Mouse (Mus musculus) cerebellum, adult 2 months (tissue): Measurements from ENCODE around the gene Dcbld1. TPM values are rescaled to one million over a fixed set of nuclear protein-coding genes. Genes with fewer than 3 reads are reported as not detected.
"Not testable (repeated sequence)": the region's sequence is repeated elsewhere in the genome, so short reads cannot be mapped to it uniquely, and the experiment has no call there.

Source experiments
- DNase-seq, 2 experiments: peaks; one replicate each; pipeline ENCODE4 v3.0.0; 2021
- H3K27ac ChIP-seq: fragments of 200-500 bp; 2 replicates; pipeline ENCODE4 v1.5.1; 2012; ENCODE audit warnings: low read length, control low read depth, inconsistent platforms; ENCODE audit not compliant: insufficient read depth
- H3K27me3 ChIP-seq: fragments of 200-500 bp; 2 replicates; pipeline ENCODE4 v1.6.1; 2012; ENCODE audit warnings: inconsistent platforms, mild to moderate bottlenecking, low read length, moderate library complexity; ENCODE audit not compliant: control insufficient read depth, insufficient read depth
- H3K4me1 ChIP-seq: fragments of 200-500 bp; 2 replicates; pipeline ENCODE4 v1.6.1; 2011; ENCODE audit warnings: low read length; ENCODE audit not compliant: control insufficient read depth, insufficient read depth
- H3K4me3 ChIP-seq: fragments of 200-500 bp; replicated peaks from 2 replicates; pipeline ENCODE3; 2011; ENCODE audit warnings: mild to moderate bottlenecking, low read depth, low read length, control low read depth; ENCODE audit not compliant: insufficient read depth
- CTCF ChIP-seq: fragments of 200-500 bp; IDR thresholded peaks from 2 replicates; pipeline ENCODE4 v1.5.1; 2011; ENCODE audit warnings: low read depth, mild to moderate bottlenecking, control low read depth, low read length, moderate library complexity, borderline replicate concordance; ENCODE audit not compliant: insufficient read depth
- POLR2A ChIP-seq: fragments of 200-500 bp; IDR thresholded peaks from 2 replicates; pipeline ENCODE4 v1.6.1; 2011; ENCODE audit warnings: low read length, control low read depth, borderline replicate concordance; ENCODE audit not compliant: insufficient read depth
- WGBS: fragments of 180-500 bp; shearing (Covaris S2); methylation state at CpG from one replicate; pipeline ENCODE4 v1.1.7; 2018; 5-methylcytosine and 5-hydroxymethylcytosine counted together
- polyA plus RNA-seq: library from polyadenylated mRNA; depleted of rRNA; stranded (reverse); fragments of >200 nt; gene quantifications from 2 replicates; pipeline ENCODE4 v1.2.3, GENCODE M21; 2012

The Dcbld1 gene
- polyA plus RNA-seq, 1 experiment: 9.2 TPM

GRCm38 (mm10) chr10:52279876-52280275 is 46.5 kb downstream of the Dcbld1 start:
- Histone ChIP-seq H3K4me3 (no peak overlapping the region), H3K4me1 (no peaks in the 10 kb centered on the region; the same call in 1 of the 2 replicates), H3K27ac (no peak overlapping the region), H3K27me3 (no peaks in the 10 kb centered on the region)
- TF ChIP-seq CTCF (no peak), POLR2A (no peak)
- DNase-seq: no peak
- WGBS: 90% methylated on average over 4 of the region's 4 CpGs

GRCm38 (mm10) chr10:52280623-52281022 is 47.2 kb downstream of the Dcbld1 start:
- WGBS: 93% methylated on average over 3 of the region's 3 CpGs
- Histone ChIP-seq H3K4me3 (no peak overlapping the region), H3K27me3 (no peaks in the 10 kb centered on the region), H3K27ac (no peak overlapping the region), H3K4me1 (no peaks in the 10 kb centered on the region)
- TF ChIP-seq POLR2A: no peak
- TF ChIP-seq CTCF: no peak
- no peak for DNase-seq

GRCm38 (mm10) chr10:52281337-52281736 is 47.9 kb downstream of the Dcbld1 start:
- TF ChIP-seq POLR2A: no peak
- no peak for TF ChIP-seq CTCF
- no peaks in the 10 kb centered on the region for H3K27me3 ChIP-seq
- H3K4me1 ChIP-seq: no peaks in the 10 kb centered on the region
- no peak for DNase-seq
- H3K27ac ChIP-seq: no peak overlapping the region
- H3K4me3 ChIP-seq: no peak overlapping the region

DNA sequence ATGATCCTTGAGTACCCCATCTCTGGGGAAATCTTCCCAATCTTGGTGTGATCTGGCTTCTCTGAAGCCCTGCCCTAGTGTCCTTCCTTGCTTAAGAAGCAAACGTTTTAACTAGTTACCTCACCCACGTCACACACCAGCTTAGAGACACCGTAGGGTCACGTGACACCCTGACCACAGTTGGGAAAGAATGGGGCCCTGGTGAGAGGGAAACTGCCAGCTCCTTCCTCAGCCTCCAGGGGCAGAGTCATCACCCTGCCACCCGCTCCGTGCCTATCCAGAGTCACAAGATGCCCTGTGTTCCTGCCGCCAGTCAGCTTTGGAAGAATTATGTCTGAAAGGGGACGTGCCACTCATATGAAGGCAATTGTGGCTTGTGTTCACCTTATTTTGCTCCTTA is 51.2 kb downstream of the Dcbld1 start:
- Histone ChIP-seq H3K4me3 (no peak overlapping the region), H3K27ac (no peak overlapping the region), H3K27me3 (no peaks in the 10 kb centered on the region), H3K4me1 (no peaks in the 10 kb centered on the region)
- WGBS: 75% methylated on average over 8 of the region's 8 CpGs
- TF ChIP-seq CTCF (no peak), POLR2A (no peak)
- DNase-seq: no peak

DNA sequence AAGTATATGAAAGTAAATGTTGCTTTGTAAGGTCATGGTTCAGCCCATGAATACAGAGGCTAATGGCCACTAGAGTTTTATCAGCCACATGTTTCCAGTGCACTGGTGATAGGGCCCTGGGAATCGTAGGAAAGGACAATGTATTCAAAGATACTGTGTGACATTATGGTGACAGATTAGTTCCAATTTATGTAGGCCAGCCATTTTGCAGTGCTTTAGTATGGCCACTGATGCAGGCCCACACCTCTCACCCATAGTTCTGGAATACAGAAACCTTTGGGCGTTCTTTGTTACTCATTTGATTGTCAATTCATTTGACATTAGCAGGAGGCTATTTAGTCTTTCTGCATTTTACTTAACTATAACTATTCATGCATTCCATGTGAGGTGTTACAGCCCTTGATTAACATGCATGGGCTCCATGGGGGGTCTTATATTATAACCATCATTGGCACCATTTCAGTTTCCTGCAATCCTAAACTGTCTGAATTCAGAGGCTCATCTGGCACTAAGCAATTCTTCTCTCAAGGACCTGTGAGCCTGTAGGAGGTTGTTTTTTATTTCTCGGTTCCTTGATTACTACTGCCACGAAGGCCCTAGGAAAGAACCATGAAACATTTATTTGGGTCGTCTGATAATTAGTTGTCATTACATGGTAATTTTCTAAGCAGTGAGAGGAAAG is 54.6 kb downstream of the Dcbld1 start:
- Histone ChIP-seq H3K27ac (no peak overlapping the region), H3K4me1 (no peaks in the 10 kb centered on the region), H3K4me3 (no peak overlapping the region), H3K27me3 (no peaks in the 10 kb centered on the region)
- TF ChIP-seq POLR2A (no peak), CTCF (no peak)
- 54% methylated on average over 5 of the region's 5 CpGs for WGBS
- no peak for DNase-seq

GRCm38 (mm10) chr10:52289261-52289660 is 55.8 kb downstream of the Dcbld1 start:
- WGBS: 91% methylated on average over 3 of the region's 3 CpGs
- no peak for DNase-seq
- H3K27me3 ChIP-seq: no peaks in the 10 kb centered on the region
- no peak overlapping the region for H3K27ac ChIP-seq
- H3K4me3 ChIP-seq: no peak overlapping the region
- TF ChIP-seq POLR2A: no peak
- TF ChIP-seq CTCF: no peak
- no peaks in the 10 kb centered on the region for H3K4me1 ChIP-seq

DNA sequence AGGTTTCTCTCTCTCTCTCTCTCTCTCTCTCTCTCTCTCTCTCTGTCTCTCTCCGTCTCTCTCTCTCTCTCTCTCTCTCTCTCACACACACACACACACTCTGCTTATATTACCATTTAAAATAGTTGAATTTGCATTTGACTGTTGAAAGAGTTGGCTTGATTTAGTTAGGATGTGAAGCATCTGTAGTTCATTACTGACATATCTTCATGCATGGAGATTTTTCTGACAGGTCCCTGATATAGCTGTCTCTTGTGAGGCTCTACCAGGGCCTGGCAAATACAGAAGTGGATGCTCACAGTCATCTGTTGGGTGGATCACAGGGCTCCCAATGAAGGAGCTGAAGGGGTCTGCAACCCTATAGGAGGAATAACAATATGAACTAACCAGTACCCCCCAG is 59.0 kb downstream of the Dcbld1 start:
- not testable (repeated sequence) for DNase-seq, H3K4me1 ChIP-seq, H3K27ac ChIP-seq, H3K4me3 ChIP-seq, H3K27me3 ChIP-seq
- WGBS: 43% methylated on average over 1 of the region's 1 CpGs

DNA sequence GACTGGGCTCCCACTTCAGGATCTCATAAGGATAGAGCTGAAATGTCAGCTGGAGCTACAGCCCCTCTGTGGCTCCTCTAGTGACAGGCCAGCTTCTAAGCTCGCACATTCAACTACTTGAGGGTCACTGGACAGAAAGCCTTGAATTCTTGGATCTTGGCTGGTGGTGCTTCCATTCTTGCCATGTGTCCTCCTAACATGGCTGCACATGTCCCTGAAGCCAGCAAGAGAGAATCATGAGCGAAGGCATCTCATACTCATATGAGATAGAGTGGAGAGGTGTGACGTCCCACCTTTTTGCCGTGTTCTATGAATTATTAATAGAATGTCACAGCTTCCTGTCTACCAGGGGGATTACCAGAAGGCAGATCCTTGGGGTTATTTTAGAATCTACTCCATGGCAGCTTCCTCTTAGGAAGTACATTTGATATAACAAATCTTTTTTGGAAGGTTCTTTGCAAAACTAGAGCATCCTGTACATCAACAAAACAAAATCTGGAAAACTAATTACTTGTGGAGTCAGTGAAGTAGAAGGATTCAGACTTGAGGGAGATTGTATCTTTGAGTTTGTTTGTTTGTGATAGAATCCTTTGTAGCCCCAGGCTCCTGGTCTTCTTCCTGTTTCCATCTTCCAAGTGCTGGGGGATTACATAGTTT is 60.6 kb downstream of the Dcbld1 start:
- Histone ChIP-seq H3K4me3 (no peak overlapping the region), H3K27ac (no peak overlapping the region), H3K27me3 (no peaks in the 10 kb centered on the region), H3K4me1 (no peaks in the 10 kb centered on the region)
- TF ChIP-seq CTCF: no peak
- no peak for TF ChIP-seq POLR2A
- DNase-seq: no peak
- 84% methylated on average over 4 of the region's 4 CpGs for WGBS
